Mouse (Mus musculus) cortical plate, adult 2 months (tissue): ENCODE data around the gene Abcc12.

ENCODE experiments used
- CTCF ChIP-seq: fragments of 200-500 bp; IDR thresholded peaks from 2 replicates; pipeline ENCODE4 v1.5.1; 2011; ENCODE audit warnings: mild to moderate bottlenecking, control low read depth, low read length; ENCODE audit not compliant: insufficient read depth; ENCODE audit errors: extremely low read depth
- POLR2A ChIP-seq: fragments of 200-500 bp; IDR thresholded peaks from 2 replicates; pipeline ENCODE4 v1.6.1; 2011; ENCODE audit warnings: mild to moderate bottlenecking, low read length, control low read depth; ENCODE audit not compliant: insufficient read depth; ENCODE audit errors: extremely low read depth

GRCm38 (mm10) chr8:86578076-86578475, 2.4 kb downstream of the Abcc12 start:
- TF ChIP-seq CTCF: no peak
- TF ChIP-seq POLR2A: no peak
